Mouse (Mus musculus) kidney, adult 2 months (tissue): ENCODE measurements around the gene P2rx1.

Experiments used
- CTCF ChIP-seq: fragments of 200-500 bp; conservative IDR thresholded peaks from 2 replicates; pipeline ENCODE4 v1.5.1; 2011; ENCODE audit warnings: low read depth, mild to moderate bottlenecking, control low read depth, low read length, moderate library complexity, mixed read lengths; ENCODE audit not compliant: insufficient read depth, insufficient read length
- POLR2A ChIP-seq: fragments of 200-500 bp; IDR thresholded peaks from one replicate; pipeline ENCODE4 v1.6.1; 2011; ENCODE audit warnings: low read depth, low read length, control low read depth

DNA sequence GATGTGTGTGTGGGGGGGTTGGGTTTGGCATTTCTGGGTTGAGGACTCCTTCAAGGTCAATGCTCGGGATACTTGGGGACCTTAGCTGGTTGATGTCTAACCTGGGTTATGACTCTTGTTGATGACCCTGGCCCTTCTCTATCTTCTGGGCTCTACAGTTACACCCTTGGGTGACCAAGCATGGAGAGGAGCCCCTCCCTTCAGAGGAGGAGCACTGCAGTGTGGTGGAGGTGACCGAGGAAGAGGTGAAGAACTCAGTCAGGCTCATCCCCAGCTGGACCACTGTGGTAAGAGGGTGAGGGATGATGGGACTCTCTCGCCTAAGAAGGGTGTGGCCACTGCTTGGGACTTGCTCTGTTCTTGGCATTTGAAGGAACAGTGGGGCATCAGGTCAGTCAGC, 38.8 kb downstream of the P2rx1 start:
- TF ChIP-seq CTCF (no peak), POLR2A (no peak)
